Mouse (Mus musculus) kidney, embryonic 14.5 days (tissue): Measurements from ENCODE around the gene Sesn3. TPM values are rescaled to one million over a fixed set of nuclear protein-coding genes. Genes with fewer than 3 reads are reported as not detected.
A peak's percentile ranks its signal among the peaks of the same experiment; 100 is the strongest.

Experiments
- ATAC-seq: fragments of 200-750 bp; cut with Nextera tagmentation; 2 replicates; pipeline ENCODE4 v1.8.0; 2017; ENCODE audit warnings: moderate number of reproducible peaks, mild to moderate bottlenecking, moderate TSS enrichment, moderate library complexity; ENCODE audit not compliant: low FRiP score, low TSS enrichment
- H3K27ac ChIP-seq: fragments of 300-500 bp; sonication (generic); 2 replicates; pipeline ENCODE4 v1.5.1; 2014; ENCODE audit warnings: low read depth, mild to moderate bottlenecking, low read length, moderate library complexity, mixed read lengths
- H3K27me3 ChIP-seq: fragments of 300-500 bp; sonication (generic); 2 replicates; pipeline ENCODE4 v1.6.1; 2014; ENCODE audit warnings: mild to moderate bottlenecking, low read length; ENCODE audit not compliant: control insufficient read depth, insufficient read depth
- H3K36me3 ChIP-seq: fragments of 300-500 bp; sonication (generic); 2 replicates; pipeline ENCODE4 v1.6.1; 2014; ENCODE audit warnings: low read length, mixed read lengths; ENCODE audit not compliant: control insufficient read depth, insufficient read depth
- H3K4me1 ChIP-seq: fragments of 300-500 bp; sonication (generic); 2 replicates; pipeline ENCODE4 v1.6.1; 2014; ENCODE audit warnings: low read length, mixed read lengths; ENCODE audit not compliant: control insufficient read depth, insufficient read depth
- H3K4me2 ChIP-seq: fragments of 300-500 bp; sonication (generic); replicated peaks from 2 replicates; pipeline ENCODE4 v1.6.1; 2014; ENCODE audit warnings: low read depth, mild to moderate bottlenecking, low read length
- H3K4me3 ChIP-seq: fragments of 300-500 bp; sonication (generic); 2 replicates; pipeline ENCODE4 v1.5.1; 2014; ENCODE audit warnings: mild to moderate bottlenecking, low read length
- H3K9ac ChIP-seq: fragments of 300-500 bp; sonication (generic); 2 replicates; pipeline ENCODE4 v1.6.1; 2014; ENCODE audit warnings: low read depth, mild to moderate bottlenecking, low read length, moderate library complexity
- H3K9me3 ChIP-seq: fragments of 300-500 bp; sonication (generic); 2 replicates; pipeline ENCODE4 v1.6.1; 2016; ENCODE audit warnings: low read length; ENCODE audit not compliant: control insufficient read depth
- WGBS: fragments of 180-500 bp; shearing (Covaris S2); extraction: QIAGEN DNeasy Blood & Tissue Kit; methylation state at CpG from one replicate; pipeline ENCODE4 v1.1.7; 2014; 5-methylcytosine and 5-hydroxymethylcytosine counted together
- polyA plus RNA-seq: library from polyadenylated mRNA; unstranded; fragments of >200 nt; fragmentation: Nextera tagmentation; extraction: Ambion mirVana; gene quantifications from 2 replicates; pipeline ENCODE4 v1.2.1, GENCODE M21; 2014

Sesn3 gene
- polyA plus RNA-seq, 1 experiment from 2014 or later = 39.4 TPM

DNA sequence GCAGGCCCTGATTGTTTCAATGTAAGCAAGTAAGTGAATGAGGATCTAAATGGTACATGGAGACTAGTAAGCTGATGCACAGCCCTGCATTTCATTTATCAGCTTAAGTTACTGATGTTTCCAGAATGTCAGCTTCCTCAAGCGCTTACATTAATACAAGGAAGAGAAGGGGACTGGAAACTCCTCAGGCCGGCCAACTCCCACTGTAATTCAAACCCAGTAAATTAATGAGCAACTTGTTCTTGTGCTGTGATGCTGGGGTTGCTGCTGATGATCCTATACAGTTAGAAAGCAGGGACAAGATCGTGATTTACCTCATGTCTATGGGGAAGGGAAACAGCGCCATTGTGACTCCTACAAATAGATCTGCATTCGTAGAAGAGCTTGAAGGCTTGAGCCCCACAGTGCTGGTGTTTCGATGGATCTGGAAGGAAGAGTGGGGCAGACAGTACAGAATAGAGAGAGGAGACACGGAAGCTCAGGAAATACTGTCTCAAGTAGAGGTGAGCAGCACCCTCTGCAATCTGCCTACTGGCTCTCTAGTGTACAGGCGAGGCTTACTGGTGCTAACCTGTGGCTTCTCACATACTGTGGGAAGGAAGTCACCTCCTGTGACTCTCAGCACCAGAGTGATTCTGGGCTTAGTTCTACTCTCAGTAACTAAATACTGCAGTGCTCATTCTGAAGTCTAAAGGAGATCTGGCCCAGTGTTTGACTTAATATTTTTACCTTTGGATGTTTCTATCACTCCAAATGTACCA lies 21.0 kb downstream of the Sesn3 start:
- Histone ChIP-seq H3K27me3 (no peaks in the 10 kb centered on the region), H3K36me3 (no peaks in the 10 kb centered on the region), H3K4me3 (no peak overlapping the region), H3K9ac (no peak overlapping the region), H3K9me3 (no peaks in the 10 kb centered on the region), H3K27ac (no peak overlapping the region), H3K4me2 (no peak overlapping the region), H3K4me1 (0 out of 2 replicates have a peak, but pooled peaks cover 4% of the 10 kb centered on the region)
- WGBS = 62% methylated on average over 8 of the region's 8 CpGs
- ATAC-seq = peak; percentile 39; the same call in 1 of the 2 replicates

DNA sequence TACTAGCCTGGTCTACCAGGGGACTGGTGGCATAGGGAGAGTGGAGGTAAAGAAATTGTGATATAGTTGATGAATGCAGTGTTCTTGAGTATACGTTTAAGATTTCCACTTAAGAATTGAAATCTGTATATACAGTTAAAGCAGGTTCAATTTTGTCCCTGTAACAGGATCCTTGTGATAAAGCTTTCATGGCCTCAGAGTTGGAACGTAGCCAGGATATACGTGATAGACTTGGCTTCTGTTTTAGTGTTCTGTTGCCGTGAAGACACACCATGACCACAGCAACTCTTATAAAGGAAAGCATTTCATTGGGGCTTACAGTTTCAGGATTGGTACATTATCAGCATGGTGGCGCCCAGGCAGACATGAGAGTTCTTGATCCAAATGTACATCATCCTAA lies 22.3 kb downstream of the Sesn3 start:
- H3K4me2 ChIP-seq = no peak overlapping the region
- H3K9me3 ChIP-seq = no peaks in the 10 kb centered on the region
- ATAC-seq = no peak
- H3K4me1 ChIP-seq = 0 out of 2 replicates have a peak, but pooled peaks cover 4% of the 10 kb centered on the region
- 72% methylated on average over 5 of the region's 5 CpGs for WGBS
- H3K27me3 ChIP-seq = no peaks in the 10 kb centered on the region
- no peak overlapping the region for H3K4me3 ChIP-seq
- H3K9ac ChIP-seq = no peak overlapping the region
- no peaks in the 10 kb centered on the region for H3K36me3 ChIP-seq
- H3K27ac ChIP-seq = no peak overlapping the region

DNA sequence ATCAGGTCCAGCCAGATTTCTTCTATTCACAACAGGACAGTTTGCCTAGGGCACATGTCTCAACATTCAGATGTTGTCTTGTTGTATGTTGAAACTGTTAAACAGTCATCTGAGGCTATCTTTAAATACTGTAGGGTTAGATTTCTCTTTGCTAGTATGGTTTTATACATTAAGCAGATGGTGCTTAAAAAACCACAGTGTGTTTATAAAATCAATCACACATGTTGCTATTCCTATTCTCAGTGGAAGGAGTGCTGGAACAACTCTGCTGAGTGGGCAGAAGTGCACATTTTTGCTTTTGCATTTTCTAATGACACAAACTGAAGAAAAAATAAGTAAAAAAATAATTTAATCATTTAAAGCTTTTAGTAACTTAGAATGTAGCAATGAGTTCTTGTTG lies 25.0 kb downstream of the Sesn3 start:
- Histone ChIP-seq H3K27me3 (no peaks in the 10 kb centered on the region), H3K27ac (no peak overlapping the region), H3K4me3 (no peak overlapping the region), H3K36me3 (no peaks in the 10 kb centered on the region), H3K4me2 (no peak overlapping the region), H3K4me1 (0 out of 2 replicates have a peak, but pooled peaks cover 4% of the 10 kb centered on the region), H3K9ac (no peak overlapping the region), H3K9me3 (no peaks in the 10 kb centered on the region)
- ATAC-seq = no peak

DNA sequence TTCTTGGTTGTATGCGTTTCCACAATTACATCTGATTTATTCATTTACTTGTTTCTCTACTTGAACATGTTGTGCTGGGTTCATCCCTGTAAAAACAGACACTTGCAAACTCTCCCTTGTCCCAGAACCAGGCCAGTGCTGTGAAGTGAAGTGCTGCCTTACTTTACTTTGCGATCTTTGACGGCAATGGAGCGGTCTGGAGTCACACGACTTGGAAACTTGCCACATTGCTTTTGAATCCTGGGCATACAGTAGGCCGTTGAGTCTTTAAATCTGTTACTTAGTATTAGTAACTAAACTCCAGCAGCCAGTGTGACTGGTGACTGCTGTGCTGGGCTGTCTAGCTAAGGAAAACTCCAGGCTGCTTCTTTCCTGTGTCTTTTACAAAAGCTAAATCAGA lies 25.9 kb downstream of the Sesn3 start:
- Histone ChIP-seq H3K27ac (no peak overlapping the region), H3K4me2 (no peak overlapping the region), H3K9ac (no peak overlapping the region), H3K4me1 (0 out of 2 replicates have a peak, but pooled peaks cover 4% of the 10 kb centered on the region), H3K36me3 (no peaks in the 10 kb centered on the region), H3K4me3 (no peak overlapping the region), H3K27me3 (no peaks in the 10 kb centered on the region), H3K9me3 (no peaks in the 10 kb centered on the region)
- ATAC-seq = no peak
- WGBS = 60% methylated on average over 6 of the region's 6 CpGs

DNA sequence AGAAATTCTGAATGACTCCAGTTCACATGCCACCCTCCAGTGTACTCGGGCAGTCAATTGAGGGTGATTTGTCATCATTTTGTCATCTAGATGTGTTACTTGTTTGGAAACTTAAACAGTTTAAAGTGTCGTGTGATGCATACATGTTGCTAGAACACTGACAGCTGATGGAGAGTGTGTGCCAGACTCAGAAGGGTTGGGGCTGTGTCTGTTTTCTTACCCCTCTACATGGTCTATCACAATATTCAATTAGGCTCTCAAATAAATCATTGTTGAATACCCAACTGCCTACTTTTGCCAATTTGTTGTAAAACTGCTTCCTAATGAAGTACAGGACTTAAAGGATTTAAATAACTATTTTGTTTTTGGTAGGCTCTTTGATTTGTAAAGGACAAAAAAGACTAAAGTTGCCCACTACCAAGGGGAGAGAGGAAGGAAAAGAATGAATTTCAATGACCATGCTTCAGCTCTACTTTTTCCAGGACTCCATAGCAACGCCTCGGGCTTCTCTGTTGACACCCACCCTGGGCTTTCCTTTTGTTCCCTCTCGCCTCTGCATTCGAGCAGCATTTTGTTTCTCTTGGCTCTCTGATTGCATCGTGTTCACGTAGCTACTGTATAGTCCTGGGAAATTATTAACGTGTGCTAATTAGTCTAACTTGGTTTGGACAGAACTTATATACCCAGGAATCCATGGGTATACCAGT lies 29.5 kb downstream of the Sesn3 start:
- Histone ChIP-seq H3K27me3 (no peaks in the 10 kb centered on the region), H3K36me3 (peaks cover 10% of the 10 kb centered on the region; the same call in 1 of the 2 replicates), H3K9me3 (no peaks in the 10 kb centered on the region), H3K4me2 (no peak overlapping the region), H3K9ac (no peak overlapping the region), H3K4me3 (no peak overlapping the region), H3K27ac (no peak overlapping the region), H3K4me1 (no peaks in the 10 kb centered on the region)
- 76% methylated on average over 9 of the region's 9 CpGs for WGBS
- ATAC-seq = no peak

DNA sequence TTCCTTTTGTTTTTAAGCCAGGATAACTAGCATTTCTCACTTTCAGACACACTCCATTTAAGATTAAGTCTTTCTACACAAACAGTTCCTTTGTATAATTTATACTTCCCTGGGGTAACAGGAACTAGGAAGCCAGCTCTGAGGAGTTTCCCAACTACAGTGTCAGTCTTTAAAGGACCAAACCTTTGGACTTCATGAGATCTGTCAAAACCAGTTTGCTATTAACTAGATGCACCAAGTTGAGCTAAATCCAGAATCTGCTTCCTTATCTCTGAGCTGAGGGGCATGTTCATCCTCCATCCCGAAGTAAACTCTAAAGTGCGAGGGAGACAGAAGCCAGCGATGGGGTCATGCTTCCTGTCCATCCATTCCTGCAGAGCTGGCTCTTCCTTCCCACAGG lies 32.5 kb downstream of the Sesn3 start:
- Histone ChIP-seq H3K9ac (no peak overlapping the region), H3K9me3 (no peaks in the 10 kb centered on the region), H3K4me2 (no peak overlapping the region), H3K27me3 (no peaks in the 10 kb centered on the region), H3K4me3 (no peak overlapping the region), H3K36me3 (peaks cover 23% of the 10 kb centered on the region), H3K4me1 (no peaks in the 10 kb centered on the region), H3K27ac (no peak overlapping the region)
- no peak for ATAC-seq
- WGBS = 83% methylated on average over 3 of the region's 3 CpGs

DNA sequence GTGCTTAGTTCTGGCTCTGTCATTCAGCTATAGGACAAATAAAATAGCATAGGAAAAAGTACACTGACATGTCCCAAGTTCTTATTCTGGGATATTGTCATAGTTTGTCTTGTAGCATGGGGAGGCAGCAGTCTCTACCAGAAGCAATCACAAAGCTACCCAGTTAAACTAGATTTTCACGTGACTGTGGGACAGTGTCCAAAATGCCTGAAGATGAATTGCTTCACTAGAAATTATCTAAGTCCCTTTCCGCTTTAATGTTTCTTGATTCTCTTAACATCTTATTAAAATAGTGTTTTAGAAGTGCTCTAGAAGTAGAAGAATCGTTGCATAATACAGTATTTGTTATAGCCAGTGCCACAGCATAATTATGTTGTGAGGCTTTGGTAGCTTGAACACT lies 39.1 kb downstream of the Sesn3 start:
- Histone ChIP-seq H3K9me3 (no peaks in the 10 kb centered on the region), H3K36me3 (peaks cover 70% of the 10 kb centered on the region)
- ATAC-seq = no peak

DNA sequence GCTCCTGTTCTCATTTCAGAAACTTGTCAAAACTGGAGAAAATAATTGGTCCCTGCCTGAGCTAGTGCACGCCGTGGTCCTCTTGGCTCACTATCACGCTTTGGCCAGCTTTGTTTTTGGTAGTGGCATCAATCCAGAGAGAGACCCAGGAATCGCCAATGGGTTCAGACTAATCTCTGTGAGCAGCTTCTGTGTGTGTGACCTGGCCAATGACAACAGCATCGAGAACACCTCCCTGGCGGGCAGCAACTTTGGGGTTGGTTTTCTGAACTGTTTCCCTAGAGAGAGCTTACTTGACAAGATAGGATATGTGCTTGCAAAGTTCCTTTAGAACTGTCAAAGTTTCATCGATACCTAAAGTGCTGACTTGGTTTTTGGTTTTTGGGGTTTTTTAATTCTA lies 39.6 kb downstream of the Sesn3 start:
- H3K27me3 ChIP-seq = no peaks in the 10 kb centered on the region
- H3K4me2 ChIP-seq = no peak overlapping the region
- WGBS = 94% methylated on average over 7 of the region's 7 CpGs
- H3K4me1 ChIP-seq = no peaks in the 10 kb centered on the region
- no peak overlapping the region for H3K27ac ChIP-seq
- H3K4me3 ChIP-seq = no peak overlapping the region
- no peak overlapping the region for H3K9ac ChIP-seq
- peaks cover 70% of the 10 kb centered on the region for H3K36me3 ChIP-seq
- no peak for ATAC-seq
- H3K9me3 ChIP-seq = no peaks in the 10 kb centered on the region

More for the DNA sequence above, 39.1 kb downstream of the Sesn3 start:
- WGBS = 91% methylated on average over 3 of the region's 3 CpGs
- Histone ChIP-seq H3K27ac (no peak overlapping the region), H3K9ac (no peak overlapping the region), H3K4me3 (no peak overlapping the region), H3K4me1 (no peaks in the 10 kb centered on the region), H3K4me2 (no peak overlapping the region), H3K27me3 (no peaks in the 10 kb centered on the region)

DNA sequence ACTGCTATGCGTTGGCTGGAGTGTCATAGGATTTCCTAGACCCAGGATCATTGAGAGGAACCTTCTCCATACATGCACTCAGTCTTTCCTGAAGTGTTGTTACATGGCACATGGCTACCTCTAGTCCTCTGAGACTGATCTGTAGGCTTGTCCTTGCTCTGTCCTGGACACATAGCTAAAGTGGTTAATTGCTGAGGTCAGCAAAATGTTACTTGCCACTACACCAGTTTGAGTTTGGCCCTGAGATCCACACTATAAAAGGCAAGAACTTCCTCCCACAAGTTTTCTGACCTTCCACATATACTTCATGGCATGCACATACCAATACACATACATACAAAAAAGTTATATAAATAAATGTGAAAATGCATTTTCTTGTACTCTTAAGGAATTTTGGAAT lies 41.8 kb downstream of the Sesn3 start:
- H3K9ac ChIP-seq = no peak overlapping the region
- no peak for ATAC-seq
- H3K4me2 ChIP-seq = no peak overlapping the region
- H3K9me3 ChIP-seq = no peaks in the 10 kb centered on the region
- H3K4me3 ChIP-seq = no peak overlapping the region
- H3K36me3 ChIP-seq = peaks cover 75% of the 10 kb centered on the region
- WGBS = 100% methylated on average over 1 of the region's 1 CpGs
- no peaks in the 10 kb centered on the region for H3K27me3 ChIP-seq
- H3K4me1 ChIP-seq = no peaks in the 10 kb centered on the region
- no peak overlapping the region for H3K27ac ChIP-seq
